Mouse (Mus musculus): ENCODE measurements around the gene Wdr17.
"Not testable (repeated sequence)": the region's sequence is repeated elsewhere in the genome, so short reads cannot be mapped to it uniquely, and the experiment has no call there.

The Wdr17 gene

GRCm38 (mm10) chr8:54791858-54792698 lies 94.9 kb downstream of the Wdr17 start:
- DNase-seq: no peak

GRCm38 (mm10) chr8:54780134-54780942 lies 106.6 kb downstream of the Wdr17 start:
- DNase-seq: peak; percentile 41

DNA sequence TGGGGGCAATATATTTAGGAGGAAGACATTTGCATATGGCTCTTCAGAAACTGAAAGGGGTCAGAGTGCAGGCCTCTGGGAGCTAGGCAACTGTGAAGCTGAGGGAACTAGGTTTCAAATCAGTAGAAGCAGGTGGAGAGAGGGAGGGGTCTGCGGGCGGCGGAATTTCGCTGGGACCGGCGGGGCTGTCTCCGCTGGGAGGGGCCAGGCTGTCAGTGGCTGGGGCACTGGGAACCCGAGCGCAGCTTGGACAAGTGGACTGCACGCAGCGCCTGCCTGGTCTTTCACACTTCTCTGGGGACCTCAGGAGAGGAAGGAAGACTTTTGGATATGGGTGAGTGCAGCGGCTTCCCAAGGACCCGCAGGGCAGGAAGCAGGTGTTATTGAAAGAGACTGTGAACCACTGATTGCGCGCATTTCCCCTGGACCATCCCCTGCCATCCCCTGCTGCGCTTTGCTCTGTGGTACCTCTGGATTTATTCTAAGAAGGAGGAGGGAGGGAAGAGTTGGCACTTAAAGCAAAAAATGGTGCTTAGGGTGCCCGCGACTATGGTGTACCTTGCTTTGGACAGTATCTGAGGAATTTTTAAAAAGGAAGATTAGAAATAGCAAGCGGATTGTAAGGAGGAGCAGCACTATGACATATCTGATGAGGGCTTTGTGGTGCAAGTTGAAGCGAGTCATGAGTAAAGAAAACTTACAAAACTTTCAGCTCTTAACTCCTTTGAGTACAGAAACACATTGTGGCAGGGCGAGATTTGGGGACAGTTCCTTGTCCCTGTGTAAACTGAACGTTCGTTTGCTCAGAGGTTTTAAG lies 107.5 kb downstream of the Wdr17 start:
- peak; percentile 26 for DNase-seq

- no peak for DNase-seq
Observed at GRCm38 (mm10) chr8:54777012-54777411, 110.0 kb downstream of the Wdr17 start.

DNA sequence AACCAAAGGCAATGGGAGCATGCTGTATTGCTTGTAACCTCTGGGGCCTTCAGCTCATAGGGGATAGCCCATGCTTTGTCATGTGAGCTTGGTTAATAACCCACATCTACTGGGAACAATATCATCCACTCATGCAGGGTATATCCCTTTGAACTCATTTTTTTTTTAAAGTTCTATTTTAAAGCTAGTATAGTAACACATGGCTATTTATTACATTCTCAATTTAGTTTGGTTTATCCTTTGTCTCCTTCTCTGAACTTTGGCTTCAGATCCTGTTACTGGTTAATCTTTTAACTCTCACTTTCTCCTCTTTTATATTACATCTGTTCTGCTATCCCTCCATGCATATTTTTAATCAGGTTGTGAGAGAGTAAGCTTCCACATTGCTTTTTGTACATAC lies 110.7 kb downstream of the Wdr17 start:
- DNase-seq: no peak

- DNase-seq: no peak
Observed at GRCm38 (mm10) chr8:54757646-54758045, 129.3 kb downstream of the Wdr17 start.

- no peak for DNase-seq
Observed at GRCm38 (mm10) chr8:54736660-54737312, 150.2 kb downstream of the Wdr17 start.

GRCm38 (mm10) chr8:54724668-54725035 lies 162.3 kb downstream of the Wdr17 start:
- DNase-seq: no peak

- DNase-seq: peak; percentile 94
Observed at GRCm38 (mm10) chr8:54723976-54724667, 162.9 kb downstream of the Wdr17 start.

GRCm38 (mm10) chr8:54718515-54718914 lies 168.5 kb downstream of the Wdr17 start:
- DNase-seq: no peak

- DNase-seq: no peak
Observed at GRCm38 (mm10) chr8:54705743-54706142, 181.2 kb downstream of the Wdr17 start.

- no peak for DNase-seq
Observed at GRCm38 (mm10) chr8:54671806-54672205, 215.2 kb downstream of the Wdr17 start.

GRCm38 (mm10) chr8:54667756-54668155 lies 219.2 kb downstream of the Wdr17 start:
- peak; percentile 38 for DNase-seq

DNA sequence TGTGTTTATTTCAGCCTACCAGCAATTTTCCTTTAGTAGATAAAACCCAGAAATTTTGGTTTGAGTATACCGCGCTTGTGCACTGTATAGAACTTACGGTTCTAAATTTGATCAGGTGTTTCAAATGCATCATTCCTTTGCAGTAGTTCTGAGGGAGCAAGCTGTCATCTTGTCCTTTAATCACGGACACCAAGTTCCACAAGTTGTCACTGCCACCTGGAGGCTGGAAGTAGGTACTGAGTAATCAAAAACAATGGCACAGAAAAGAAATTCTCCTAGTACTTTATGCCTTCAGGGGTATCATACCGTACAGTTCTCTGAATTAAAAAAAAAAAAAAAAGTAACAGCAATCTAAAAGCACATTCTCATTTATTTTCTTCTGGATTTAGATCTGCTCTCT lies 226.3 kb downstream of the Wdr17 start:
- DNase-seq: peak; percentile 40

DNA sequence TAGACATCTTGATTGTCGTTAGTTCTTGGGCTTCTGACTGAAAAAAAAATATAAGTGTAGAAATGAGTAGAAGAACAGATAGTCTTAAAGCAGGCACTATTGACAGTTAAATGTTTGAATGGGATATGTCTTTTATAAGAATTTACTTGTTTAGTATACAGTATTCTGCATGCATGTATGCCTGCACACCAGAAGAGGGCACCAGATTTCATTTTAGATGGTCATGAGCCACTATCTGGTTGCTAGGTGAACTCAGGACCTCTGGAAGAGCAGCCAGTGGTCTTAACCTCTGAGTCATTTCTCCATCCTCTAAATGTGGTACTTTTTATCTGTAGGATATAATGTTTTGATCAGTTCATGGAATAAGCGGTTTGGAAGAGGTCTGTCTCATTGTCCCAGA lies 227.3 kb downstream of the Wdr17 start:
- no peak for DNase-seq

DNA sequence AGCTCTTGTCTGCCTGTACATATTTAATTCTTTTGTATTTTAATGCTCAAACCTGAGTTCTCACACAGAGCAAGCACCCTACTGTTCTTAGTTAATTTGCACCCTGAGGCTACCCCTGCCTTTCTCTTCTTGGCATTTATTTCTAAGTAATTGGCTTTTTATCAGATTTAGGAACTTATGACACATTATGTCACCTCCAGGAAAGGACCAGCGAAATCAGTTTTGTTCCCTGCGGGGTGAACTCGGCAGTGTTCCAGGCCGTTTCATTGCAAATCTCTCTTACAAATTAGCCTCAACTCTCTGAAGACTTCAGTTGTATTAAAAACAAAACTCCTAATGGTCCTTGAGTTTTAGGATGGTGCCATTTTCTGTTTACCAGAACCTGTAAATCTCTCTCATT lies 248.3 kb downstream of the Wdr17 start:
- DNase-seq: no peak

GRCm38 (mm10) chr8:54616710-54617109 lies 270.3 kb downstream of the Wdr17 start:
- DNase-seq: not testable (repeated sequence)

- DNase-seq: no peak
Observed at GRCm38 (mm10) chr8:54610238-54610637, 276.7 kb downstream of the Wdr17 start.

GRCm38 (mm10) chr8:54609336-54609735 lies 277.6 kb downstream of the Wdr17 start:
- no peak for DNase-seq

DNA sequence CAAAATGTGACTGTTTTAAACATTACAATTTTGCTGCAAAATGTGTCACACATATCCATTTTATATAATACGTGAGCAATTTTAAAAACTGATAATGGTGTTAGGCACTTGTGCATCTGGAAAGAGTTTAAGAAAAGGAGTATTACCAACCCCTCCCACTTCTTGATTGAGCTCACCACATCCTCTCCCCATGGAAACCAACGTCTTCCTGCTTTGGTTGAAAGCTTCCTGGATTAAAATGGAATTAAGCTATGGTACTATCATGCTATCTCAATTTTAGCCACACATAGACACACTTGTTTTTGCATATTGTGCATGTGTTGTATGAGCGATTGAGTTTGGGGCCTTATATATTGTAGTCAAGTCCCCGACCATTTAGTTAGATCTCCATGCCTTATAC lies 283.5 kb downstream of the Wdr17 start:
- DNase-seq: no peak

- DNase-seq: peak; percentile 63
Observed at GRCm38 (mm10) chr8:54600671-54601251, 286.2 kb downstream of the Wdr17 start, which contains the start of gene Spata4. Spata4 (plus strand) TSS chr8:54600781.

- DNase-seq: no peak
Observed at GRCm38 (mm10) chr8:54597386-54597785, 289.6 kb downstream of the Wdr17 start.
